Mouse (Mus musculus) cerebellum, adult 2 months (tissue): ENCODE results near the gene Zfp800. TPM values are rescaled to one million over a fixed set of nuclear protein-coding genes. Genes with fewer than 3 reads are reported as not detected.
A peak's percentile ranks its signal among the peaks of the same experiment; 100 is the strongest.

Experiments
- DNase-seq, 2 experiments: peaks; one replicate each; pipeline ENCODE4 v3.0.0; 2021
- H3K27ac ChIP-seq: fragments of 200-500 bp; 2 replicates; pipeline ENCODE4 v1.5.1; 2012; ENCODE audit warnings: low read length, control low read depth, inconsistent platforms; ENCODE audit not compliant: insufficient read depth
- H3K27me3 ChIP-seq: fragments of 200-500 bp; 2 replicates; pipeline ENCODE4 v1.6.1; 2012; ENCODE audit warnings: inconsistent platforms, mild to moderate bottlenecking, low read length, moderate library complexity; ENCODE audit not compliant: control insufficient read depth, insufficient read depth
- H3K4me1 ChIP-seq: fragments of 200-500 bp; 2 replicates; pipeline ENCODE4 v1.6.1; 2011; ENCODE audit warnings: low read length; ENCODE audit not compliant: control insufficient read depth, insufficient read depth
- H3K4me3 ChIP-seq: fragments of 200-500 bp; replicated peaks from 2 replicates; pipeline ENCODE3; 2011; ENCODE audit warnings: mild to moderate bottlenecking, low read depth, low read length, control low read depth; ENCODE audit not compliant: insufficient read depth
- CTCF ChIP-seq: fragments of 200-500 bp; IDR thresholded peaks from 2 replicates; pipeline ENCODE4 v1.5.1; 2011; ENCODE audit warnings: low read depth, mild to moderate bottlenecking, control low read depth, low read length, moderate library complexity, borderline replicate concordance; ENCODE audit not compliant: insufficient read depth
- POLR2A ChIP-seq: fragments of 200-500 bp; IDR thresholded peaks from 2 replicates; pipeline ENCODE4 v1.6.1; 2011; ENCODE audit warnings: low read length, control low read depth, borderline replicate concordance; ENCODE audit not compliant: insufficient read depth
- WGBS: fragments of 180-500 bp; shearing (Covaris S2); methylation state at CpG from one replicate; pipeline ENCODE4 v1.1.7; 2018; 5-methylcytosine and 5-hydroxymethylcytosine counted together
- polyA plus RNA-seq: library from polyadenylated mRNA; depleted of rRNA; stranded (reverse); fragments of >200 nt; gene quantifications from 2 replicates; pipeline ENCODE4 v1.2.3, GENCODE M21; 2012

The Zfp800 gene
- polyA plus RNA-seq, 1 experiment = 7.7 TPM

- 53% methylated on average over 8 of the region's 8 CpGs for WGBS
- H3K4me3 ChIP-seq = no peak overlapping the region
- H3K27me3 ChIP-seq = no peaks in the 10 kb centered on the region
- no peak overlapping the region for H3K27ac ChIP-seq
- H3K4me1 ChIP-seq = no peaks in the 10 kb centered on the region
- TF ChIP-seq CTCF (no peak), POLR2A (no peak)
- DNase-seq = no peak
These were observed 101.5 kb downstream of the Zfp800 start for GRCm38 (mm10) chr6:28296306-28296705.

GRCm38 (mm10) chr6:28295581-28295980 lies 102.2 kb downstream of the Zfp800 start:
- no peak overlapping the region for H3K27ac ChIP-seq
- TF ChIP-seq CTCF (no peak), POLR2A (no peak)
- H3K4me3 ChIP-seq = no peak overlapping the region
- 33% methylated on average over 7 of the region's 7 CpGs for WGBS
- no peaks in the 10 kb centered on the region for H3K4me1 ChIP-seq
- no peaks in the 10 kb centered on the region for H3K27me3 ChIP-seq
- DNase-seq = no peak

GRCm38 (mm10) chr6:28292810-28293209 lies 105.0 kb downstream of the Zfp800 start:
- no peak for TF ChIP-seq CTCF
- no peak for TF ChIP-seq POLR2A
- Histone ChIP-seq H3K27me3 (no peaks in the 10 kb centered on the region), H3K4me1 (no peaks in the 10 kb centered on the region), H3K4me3 (no peak overlapping the region), H3K27ac (no peak overlapping the region)
- DNase-seq = no peak
- 94% methylated on average over 6 of the region's 6 CpGs for WGBS

GRCm38 (mm10) chr6:28279886-28280285 lies 117.9 kb downstream of the Zfp800 start:
- WGBS = 29% methylated on average over 2 of the region's 2 CpGs
- no peak for TF ChIP-seq CTCF
- TF ChIP-seq POLR2A = no peak
- no peak overlapping the region for H3K27ac ChIP-seq

GRCm38 (mm10) chr6:28262198-28262621 lies 135.6 kb downstream of the Zfp800 start:
- Histone ChIP-seq H3K27ac (peak overlapping the region; percentile 76), H3K4me3 (peak overlapping the region; percentile 75), H3K4me1 (no peaks in the 10 kb centered on the region), H3K27me3 (no peaks in the 10 kb centered on the region)
- WGBS = 2% methylated on average over 29 of the region's 29 CpGs
- TF ChIP-seq CTCF = no peak
- TF ChIP-seq POLR2A = no peak
- DNase-seq = no peak

More at GRCm38 (mm10) chr6:28279886-28280285, 117.9 kb downstream of the Zfp800 start:
- DNase-seq = peak; percentile 13 to 24
- no peak overlapping the region for H3K4me3 ChIP-seq
- H3K27me3 ChIP-seq = no peaks in the 10 kb centered on the region
- H3K4me1 ChIP-seq = no peaks in the 10 kb centered on the region

- H3K27me3 ChIP-seq = no peaks in the 10 kb centered on the region
- TF ChIP-seq CTCF (no peak), POLR2A (peak; percentile 85)
These were observed 136.3 kb downstream of the Zfp800 start for GRCm38 (mm10) chr6:28261307-28262197.

GRCm38 (mm10) chr6:28260425-28261191 lies 137.2 kb downstream of the Zfp800 start:
- peak overlapping the region; percentile 75 for H3K4me3 ChIP-seq
- peak overlapping the region; percentile 40; the same call in 1 of the 2 replicates for H3K27ac ChIP-seq
- TF ChIP-seq POLR2A (no peak), CTCF (no peak)
- 2% methylated on average over 64 of the region's 64 CpGs for WGBS
- H3K27me3 ChIP-seq = no peaks in the 10 kb centered on the region
- DNase-seq = peak; percentile 48 to 55
- H3K4me1 ChIP-seq = no peaks in the 10 kb centered on the region

More at GRCm38 (mm10) chr6:28261307-28262197, 136.3 kb downstream of the Zfp800 start:
- peak overlapping the region; percentile 76 for H3K27ac ChIP-seq
- 3% methylated on average over 106 of the region's 131 CpGs for WGBS
- H3K4me1 ChIP-seq = no peaks in the 10 kb centered on the region
- H3K4me3 ChIP-seq = peak overlapping the region; percentile 75
- peak; percentile 91 to 92 for DNase-seq
